9 mouse cellular contexts compared by ENCODE assay signal in the genomic region with DNA sequence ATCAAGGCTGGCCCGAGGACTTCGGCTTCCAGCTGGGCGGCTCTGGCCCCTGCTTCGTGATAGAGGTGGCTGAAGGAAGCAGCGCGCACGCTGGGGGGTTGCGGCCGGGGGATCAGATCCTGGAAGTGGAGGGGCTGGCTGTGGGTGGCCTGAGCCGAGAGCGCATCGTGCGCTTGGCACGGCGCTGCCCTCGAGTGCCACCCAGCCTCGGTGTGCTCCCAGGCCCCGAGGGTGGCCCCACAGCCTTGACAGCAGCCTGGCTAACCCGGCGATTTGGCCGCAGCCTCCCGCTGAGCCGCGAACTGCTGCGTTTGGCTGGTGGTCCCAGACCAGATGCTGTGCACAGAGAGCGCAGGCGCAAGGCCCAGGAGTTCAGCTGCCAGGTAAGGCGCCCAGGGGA. TPM values are rescaled to one million over a fixed set of nuclear protein-coding genes. Genes with fewer than 3 reads are reported as not detected.
DNase-seq lines count a peak whose midpoint lies in the region; ATAC-seq and TF ChIP-seq lines count a peak whose summit lies in the region.
"Had no signal": no experiment of that assay in that cellular context is flagged by ENCODE, and none has a peak within 500 bp of the region (broad histone marks: within the 10 kb centered on the region; RNA-seq: fewer than 3 reads in every experiment).

No protein-coding gene starts in this region.

- DNase-seq in cerebellum, postnatal 14 days: peak; percentile 40 to 61
- DNase-seq in cerebellum, adult 11-12 months: no peak
- peak; percentile 21 for DNase-seq in neural tube, embryonic 11.5 days (ENCODE audit: low spot score)
- no peak for DNase-seq in neural tube, embryonic 10.5 days (ENCODE audit: extremely low spot score, low spot score)
- no peak for DNase-seq in limb, embryonic 14.5 days (ENCODE audit: low spot score)
- no peak for DNase-seq in gastrocnemius, postnatal 14 days
- DNase-seq in gastrocnemius, adult 2 months: no peak
- no peak for DNase-seq in layer of hippocampus, adult 11-12 months (ENCODE audit: low spot score)
- DNase-seq: adrenal gland, adult 2 months had no signal

- 4% methylated on average over 28 of the region's 28 CpGs for WGBS in neural tube, embryonic 11.5 days
- WGBS in limb, embryonic 14.5 days: 3% methylated on average over 27 of the region's 28 CpGs

- peak overlapping the region; percentile 42 for H3K9ac ChIP-seq in neural tube, embryonic 11.5 days (ENCODE audit: low read length)
- peak overlapping the region; percentile 36 for H3K9ac ChIP-seq in limb, embryonic 14.5 days (ENCODE audit: low read depth, low read length, severe bottlenecking)

- TF ChIP-seq CTCF in gastrocnemius, adult 2 months (IDR thresholded peaks at IDR 0.05): no peak

- no peaks in the 10 kb centered on the region for H3K4me1 ChIP-seq in neural tube, embryonic 11.5 days (ENCODE audit: control insufficient read depth, insufficient read depth, low read length)
- no peaks in the 10 kb centered on the region for H3K4me1 ChIP-seq in limb, embryonic 14.5 days (ENCODE audit: control insufficient read depth, insufficient read depth, low read length)

- H3K4me3 ChIP-seq in neural tube, embryonic 11.5 days (ENCODE audit: low read depth, low read length): peak overlapping the region; percentile 8; the same call in 1 of the 2 replicates
- peak overlapping the region; percentile 25 for H3K4me3 ChIP-seq in limb, embryonic 14.5 days (replicated peaks; ENCODE audit: low read length)
- H3K4me3 ChIP-seq in gastrocnemius, adult 2 months: no peak overlapping the region

- H3K36me3 ChIP-seq in neural tube, embryonic 11.5 days (ENCODE audit: control insufficient read depth, insufficient read depth, low read length): no peaks in the 10 kb centered on the region
- no peaks in the 10 kb centered on the region for H3K36me3 ChIP-seq in limb, embryonic 14.5 days (ENCODE audit: control insufficient read depth, insufficient read depth, low read length)

- H3K27ac ChIP-seq in neural tube, embryonic 11.5 days (ENCODE audit: low read depth, low read length): no peak overlapping the region
- H3K27ac ChIP-seq in limb, embryonic 14.5 days (replicated peaks; ENCODE audit: low read depth, low read length): no peak overlapping the region
- H3K27ac ChIP-seq in gastrocnemius, adult 2 months: no peak overlapping the region

- TF ChIP-seq POLR2A in limb, embryonic 14.5 days (IDR thresholded peaks at IDR 0.05; ENCODE audit: borderline replicate concordance, extremely low read depth, insufficient read depth, insufficient read length): no peak

- H3K9me3 ChIP-seq in neural tube, embryonic 11.5 days (ENCODE audit: control insufficient read depth, low read length): no peaks in the 10 kb centered on the region
- no peaks in the 10 kb centered on the region for H3K9me3 ChIP-seq in limb, embryonic 14.5 days (ENCODE audit: control insufficient read depth, low read length)

- peak overlapping the region; percentile 36 for H3K4me2 ChIP-seq in neural tube, embryonic 11.5 days (ENCODE audit: low read depth)
- H3K4me2 ChIP-seq in limb, embryonic 14.5 days (replicated peaks; ENCODE audit: low read depth, low read length, severe bottlenecking): peak overlapping the region; percentile 38

- peaks cover 8% of the 10 kb centered on the region for H3K27me3 ChIP-seq in neural tube, embryonic 11.5 days (ENCODE audit: control insufficient read depth, insufficient read depth, low read length)
- H3K27me3 ChIP-seq in limb, embryonic 14.5 days (ENCODE audit: control insufficient read depth, insufficient read depth, low read length): peaks cover 18% of the 10 kb centered on the region; the same call in 1 of the 2 replicates

- ATAC-seq in neural tube, embryonic 11.5 days (ENCODE audit: insufficient read depth, low FRiP score, low TSS enrichment): no peak
- no peak for ATAC-seq in limb, embryonic 14.5 days (ENCODE audit: low FRiP score, low read depth)

- intact Hi-C loops in gastrocnemius, postnatal 14 days (cut with DNase I; ENCODE audit: low total_unique reads): no loop called here
- intact Hi-C loops in gastrocnemius, adult 2 months (cut with DNase I): no loop called here

RNA-seq across cellular contexts. Expression of gene Grid2ip, which starts 0.4 kb away (rescaled TPM):
- polyA plus RNA-seq in neural tube, embryonic 11.5 days (2014; fragmentation: Nextera tagmentation; extraction: Ambion mirVana): 0.14 TPM in 1 of 2 replicates, not detected in the other
- 1.5 and 2.2 TPM in 2 replicates for polyA plus RNA-seq in limb, embryonic 14.5 days (2012; rRNA removed)
- polyA plus RNA-seq in limb, embryonic 14.5 days (2014; fragmentation: Nextera tagmentation; extraction: Ambion mirVana): 0.51 and 0.89 TPM in 2 replicates
- total RNA-seq in gastrocnemius, postnatal 14 days (2021): not detected
- total RNA-seq in gastrocnemius, adult 2 months (2021): not detected

RNA-seq across cellular contexts. Expression of gene Zdhhc4, which starts 28.5 kb away (rescaled TPM):
- 69.3 and 73.3 TPM in 2 replicates for polyA plus RNA-seq in neural tube, embryonic 11.5 days (2014; fragmentation: Nextera tagmentation; extraction: Ambion mirVana)
- polyA plus RNA-seq in limb, embryonic 14.5 days (2012; rRNA removed): 67.2 and 92.8 TPM in 2 replicates
- polyA plus RNA-seq in limb, embryonic 14.5 days (2014; fragmentation: Nextera tagmentation; extraction: Ambion mirVana): 85.2 and 86.3 TPM in 2 replicates
- total RNA-seq in gastrocnemius, postnatal 14 days (2021): 10 to 100 TPM; 31.6 to 33.8 TPM
- 10 to 100 TPM; 35.0 to 40.6 TPM for total RNA-seq in gastrocnemius, adult 2 months (2021)

RNA-seq across cellular contexts. Expression of gene E130309D02Rik, which starts 42.4 kb away (rescaled TPM):
- 56.5 and 57.3 TPM in 2 replicates for polyA plus RNA-seq in neural tube, embryonic 11.5 days (2014; fragmentation: Nextera tagmentation; extraction: Ambion mirVana)
- polyA plus RNA-seq in limb, embryonic 14.5 days (2012; rRNA removed): 25.2 and 35.2 TPM in 2 replicates
- polyA plus RNA-seq in limb, embryonic 14.5 days (2014; fragmentation: Nextera tagmentation; extraction: Ambion mirVana): 29.2 and 33.3 TPM in 2 replicates
- 1 to 10 TPM; 8.3 to 9.4 TPM for total RNA-seq in gastrocnemius, postnatal 14 days (2021)
- total RNA-seq in gastrocnemius, adult 2 months (2021): 10 to 100 TPM; 11.1 to 11.5 TPM

RNA-seq across cellular contexts. Expression of gene Kdelr2, which starts 46.1 kb away (rescaled TPM):
- 186 and 199 TPM in 2 replicates for polyA plus RNA-seq in neural tube, embryonic 11.5 days (2014; fragmentation: Nextera tagmentation; extraction: Ambion mirVana)
- polyA plus RNA-seq in limb, embryonic 14.5 days (2012; rRNA removed): 189 and 268 TPM in 2 replicates
- polyA plus RNA-seq in limb, embryonic 14.5 days (2014; fragmentation: Nextera tagmentation; extraction: Ambion mirVana): 463 and 493 TPM in 2 replicates
- 10 to 100 TPM; 51.1 to 70.2 TPM for total RNA-seq in gastrocnemius, postnatal 14 days (2021)
- 10 to 100 TPM; 33.1 to 37.6 TPM for total RNA-seq in gastrocnemius, adult 2 months (2021)

Comparison
In these comparisons a context has a peak if more than half of its experiments do, and no peak if none do; other contexts are left out.
1. DNase-seq: peak in cerebellum, postnatal 14 days (2 of 2) and neural tube, embryonic 11.5 days (single experiment); none in cerebellum, adult 11-12 months (single experiment), neural tube, embryonic 10.5 days (single experiment), limb, embryonic 14.5 days (single experiment), gastrocnemius, postnatal 14 days (single experiment), gastrocnemius, adult 2 months (single experiment) and layer of hippocampus, adult 11-12 months (single experiment).